Mouse (Mus musculus) liver, postnatal 0 days (tissue): ENCODE results near the gene Cstf3.

Experiments used
- CTCF ChIP-seq: sonication (generic); IDR thresholded peaks from 2 replicates; pipeline ENCODE4 v1.5.1; 2016; ENCODE audit warnings: antibody characterized with exemption, low read depth
- EP300 ChIP-seq: IDR thresholded peaks from 2 replicates; pipeline ENCODE4 v1.6.1; 2016; ENCODE audit warnings: antibody characterized with exemption, low read depth, mild to moderate bottlenecking

DNA sequence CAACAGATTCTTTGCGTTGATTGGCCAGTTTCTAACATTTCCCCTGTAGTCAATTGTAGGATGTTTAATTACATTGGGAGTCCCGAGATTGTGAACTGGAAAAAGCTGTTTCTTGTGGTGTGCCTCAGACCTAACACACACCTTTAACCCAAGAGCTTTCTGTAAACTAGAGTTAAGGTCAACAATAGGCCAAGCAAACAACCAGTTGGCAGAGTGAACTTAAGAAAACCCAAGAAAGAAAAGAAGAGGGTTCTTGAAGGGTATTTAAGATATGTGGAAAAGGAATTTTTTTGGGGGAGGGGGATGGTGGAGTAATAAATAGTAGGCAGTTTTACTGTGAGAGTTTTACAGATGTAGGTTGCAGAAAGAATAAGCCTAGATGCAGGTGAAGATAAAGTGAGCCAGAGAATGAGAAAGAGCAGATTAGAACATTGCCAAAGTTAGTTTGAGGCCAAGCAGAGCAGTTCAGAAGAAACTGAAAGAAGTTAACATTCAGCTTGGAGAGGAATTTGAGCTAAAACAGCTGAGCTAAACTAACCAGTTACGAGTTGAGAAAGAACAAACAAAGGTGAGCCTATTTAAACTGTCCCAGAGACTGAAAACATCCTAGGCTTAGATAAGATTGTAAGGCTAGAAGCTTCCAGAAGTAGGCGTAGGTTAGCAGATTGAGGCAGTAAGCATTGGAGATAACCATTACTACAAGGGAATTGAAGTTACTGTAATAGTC lies 25.8 kb downstream of the Cstf3 start:
- TF ChIP-seq CTCF: no peak
- TF ChIP-seq EP300: no peak
